Mouse (Mus musculus) kidney, embryonic 15.5 days (tissue): ENCODE results near the gene Rnf183. TPM values are rescaled to one million over a fixed set of nuclear protein-coding genes. Genes with fewer than 3 reads are reported as not detected.

Source experiments
- ATAC-seq: fragments of 200-750 bp; cut with Nextera tagmentation; replicated peaks from 2 replicates; pipeline ENCODE4 v1.8.0; 2017; ENCODE audit warnings: moderate TSS enrichment; ENCODE audit not compliant: low FRiP score
- H3K27ac ChIP-seq: fragments of 300-500 bp; sonication (generic); 2 replicates; pipeline ENCODE4 v1.5.1; 2015; ENCODE audit warnings: mild to moderate bottlenecking, inconsistent platforms
- H3K27me3 ChIP-seq: fragments of 300-500 bp; sonication (generic); 2 replicates; pipeline ENCODE4 v1.6.1; 2015; ENCODE audit warnings: inconsistent platforms
- H3K36me3 ChIP-seq: fragments of 300-500 bp; sonication (generic); 2 replicates; pipeline ENCODE4 v1.6.1; 2015; ENCODE audit warnings: inconsistent platforms
- H3K4me1 ChIP-seq: fragments of 300-500 bp; sonication (generic); 2 replicates; pipeline ENCODE4 v1.6.1; 2015; ENCODE audit warnings: inconsistent platforms
- H3K4me2 ChIP-seq: fragments of 300-500 bp; sonication (generic); 2 replicates; pipeline ENCODE4 v1.6.1; 2015; ENCODE audit warnings: moderate library complexity, mild to moderate bottlenecking, inconsistent platforms
- H3K4me3 ChIP-seq: fragments of 300-500 bp; sonication (generic); replicated peaks from 2 replicates; pipeline ENCODE4 v1.5.1; 2015; ENCODE audit warnings: mild to moderate bottlenecking, inconsistent platforms
- H3K9ac ChIP-seq: fragments of 300-500 bp; sonication (generic); 2 replicates; pipeline ENCODE4 v1.6.1; 2015; ENCODE audit warnings: mild to moderate bottlenecking, inconsistent platforms
- H3K9me3 ChIP-seq: fragments of 300-500 bp; sonication (generic); replicated peaks from 2 replicates; pipeline ENCODE4 v1.6.1; 2016; ENCODE audit warnings: inconsistent platforms
- whole genome bisulfite sequencing: fragments of 180-500 bp; shearing (Covaris S2); methylation state at CpG from one replicate; pipeline ENCODE4 v1.1.7; 2015; ENCODE audit warnings: mixed read lengths; 5-methylcytosine and 5-hydroxymethylcytosine counted together
- polyA plus RNA-seq: library from polyadenylated mRNA; unstranded; fragments of >200 nt; fragmentation: Nextera tagmentation; extraction: Ambion mirVana; gene quantifications from 2 replicates; pipeline ENCODE4 v1.2.1, GENCODE M21; 2015

Rnf183 gene
- polyA plus RNA-seq, 1 experiment from 2014 or later: 0.29 TPM

DNA sequence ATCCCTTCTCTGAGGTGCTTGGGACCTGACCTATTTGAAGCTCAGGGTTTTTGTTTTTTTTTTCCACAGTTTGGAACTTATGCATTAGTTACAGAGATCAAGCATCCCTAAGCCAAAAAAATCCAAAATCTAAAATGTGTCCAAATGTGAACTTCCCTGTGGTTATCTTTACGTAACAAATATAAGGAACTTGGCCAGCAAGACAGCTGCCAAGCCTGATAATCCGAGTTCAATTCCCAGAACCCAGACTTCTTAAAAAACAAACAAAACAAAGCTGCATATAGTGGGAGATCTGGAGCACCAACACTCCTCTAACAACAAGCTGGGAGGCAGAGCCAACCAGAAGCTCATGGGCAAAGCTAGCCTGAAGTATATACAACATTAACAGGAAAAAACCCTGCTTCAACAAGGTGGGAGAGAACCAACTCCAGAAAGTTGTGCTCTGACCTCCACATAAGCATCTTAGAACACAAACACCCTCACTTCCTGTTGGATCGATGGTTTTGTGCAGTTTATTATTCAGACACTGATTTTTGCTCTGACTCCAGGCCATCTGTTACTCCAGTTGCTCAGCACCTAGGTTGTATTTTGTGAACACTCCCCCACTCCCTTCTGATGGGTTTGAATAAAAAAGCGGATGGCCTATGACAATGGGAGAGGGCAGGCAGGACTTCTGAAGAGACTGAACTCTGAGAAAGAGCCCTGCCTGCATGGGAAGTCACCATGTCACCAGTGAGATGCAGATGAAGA lies 37.3 kb downstream of the Rnf183 start:
- WGBS: 85% methylated on average over 4 of the region's 4 CpGs
- no peak for ATAC-seq

DNA sequence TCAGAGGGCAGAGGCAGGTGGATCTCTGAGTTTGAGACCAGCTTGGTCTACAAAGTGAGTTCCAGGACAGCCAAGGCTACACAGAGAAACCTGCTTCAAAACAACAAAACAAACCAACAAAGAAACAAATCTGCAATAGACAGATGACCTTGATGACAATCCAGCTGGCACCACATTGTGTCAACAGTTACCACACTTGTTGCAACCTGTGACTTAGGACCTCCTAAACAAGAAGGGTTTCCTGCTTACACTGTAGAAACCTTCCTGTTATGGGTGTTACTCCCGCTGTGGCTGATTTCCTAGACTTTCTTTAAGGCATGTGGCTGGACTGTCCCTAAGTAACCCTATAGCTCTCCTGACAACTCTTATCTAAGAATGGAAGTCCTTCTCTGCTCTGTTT lies 39.2 kb downstream of the Rnf183 start:
- H3K4me3 ChIP-seq: no peak overlapping the region
- H3K27me3 ChIP-seq: no peaks in the 10 kb centered on the region
- no peak overlapping the region for H3K4me2 ChIP-seq
- no peak for ATAC-seq
- H3K4me1 ChIP-seq: no peaks in the 10 kb centered on the region
- H3K9me3 ChIP-seq: no peaks in the 10 kb centered on the region
- peaks cover 85% of the 10 kb centered on the region for H3K36me3 ChIP-seq
- 85% methylated on average over 1 of the region's 1 CpGs for WGBS
- H3K9ac ChIP-seq: no peak overlapping the region
- H3K27ac ChIP-seq: no peak overlapping the region

More for the DNA sequence above, 37.3 kb downstream of the Rnf183 start:
- Histone ChIP-seq H3K9me3 (no peaks in the 10 kb centered on the region), H3K4me2 (no peak overlapping the region), H3K4me3 (no peak overlapping the region), H3K9ac (no peak overlapping the region), H3K27ac (no peak overlapping the region), H3K4me1 (no peaks in the 10 kb centered on the region), H3K27me3 (no peaks in the 10 kb centered on the region), H3K36me3 (peaks cover 85% of the 10 kb centered on the region)

DNA sequence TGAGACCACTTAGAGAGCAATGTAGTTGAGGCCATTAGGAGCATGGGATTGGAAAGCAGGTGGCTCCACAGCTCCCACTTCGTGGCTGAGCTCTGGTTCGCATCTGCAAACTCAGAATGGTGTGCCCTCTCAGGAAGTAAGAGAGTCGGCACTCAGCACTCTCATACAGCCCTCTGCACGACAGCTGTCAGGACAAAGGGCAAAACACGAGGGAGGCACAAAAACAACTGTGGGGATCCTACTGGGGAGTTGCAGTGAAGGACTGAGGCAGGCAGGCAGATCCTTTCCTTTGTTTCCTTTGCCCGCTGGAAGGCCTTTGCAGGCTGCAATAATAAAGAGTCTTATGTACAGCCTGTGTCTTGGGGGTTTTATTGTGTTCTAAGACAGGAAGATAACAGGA lies 41.6 kb downstream of the Rnf183 start:
- no peak overlapping the region for H3K4me3 ChIP-seq
- 63% methylated on average over 6 of the region's 6 CpGs for WGBS
- no peak overlapping the region for H3K27ac ChIP-seq
- ATAC-seq: no peak
- no peak overlapping the region for H3K4me2 ChIP-seq
- peaks cover 85% of the 10 kb centered on the region for H3K36me3 ChIP-seq
- H3K27me3 ChIP-seq: no peaks in the 10 kb centered on the region
- H3K9ac ChIP-seq: no peak overlapping the region
- H3K9me3 ChIP-seq: no peaks in the 10 kb centered on the region
- H3K4me1 ChIP-seq: no peaks in the 10 kb centered on the region

DNA sequence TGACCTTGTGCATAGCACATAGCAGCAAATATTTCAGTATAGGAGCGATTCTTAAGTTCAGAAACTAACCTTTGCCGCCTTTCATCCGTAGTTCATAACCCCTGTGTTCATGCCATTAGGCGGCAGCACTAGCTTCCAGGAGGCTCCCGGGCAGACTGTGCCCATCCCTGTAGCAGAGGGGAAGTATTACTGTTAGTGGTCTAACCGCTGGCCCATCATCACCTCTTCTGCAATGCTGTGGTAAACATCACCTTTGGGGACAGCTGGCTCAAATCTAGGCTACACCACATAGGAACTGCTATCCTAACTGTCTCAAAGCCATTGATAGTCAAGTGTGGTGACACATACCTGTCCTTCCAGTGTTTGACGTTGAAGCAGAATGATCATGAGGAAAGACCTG lies 43.2 kb downstream of the Rnf183 start:
- no peaks in the 10 kb centered on the region for H3K4me1 ChIP-seq
- H3K36me3 ChIP-seq: peaks cover 83% of the 10 kb centered on the region
- no peak overlapping the region for H3K4me2 ChIP-seq
- H3K27me3 ChIP-seq: no peaks in the 10 kb centered on the region
- H3K9ac ChIP-seq: no peak overlapping the region
- no peak overlapping the region for H3K27ac ChIP-seq
- H3K4me3 ChIP-seq: no peak overlapping the region
- WGBS: 88% methylated on average over 7 of the region's 7 CpGs
- ATAC-seq: no peak
- no peaks in the 10 kb centered on the region for H3K9me3 ChIP-seq

DNA sequence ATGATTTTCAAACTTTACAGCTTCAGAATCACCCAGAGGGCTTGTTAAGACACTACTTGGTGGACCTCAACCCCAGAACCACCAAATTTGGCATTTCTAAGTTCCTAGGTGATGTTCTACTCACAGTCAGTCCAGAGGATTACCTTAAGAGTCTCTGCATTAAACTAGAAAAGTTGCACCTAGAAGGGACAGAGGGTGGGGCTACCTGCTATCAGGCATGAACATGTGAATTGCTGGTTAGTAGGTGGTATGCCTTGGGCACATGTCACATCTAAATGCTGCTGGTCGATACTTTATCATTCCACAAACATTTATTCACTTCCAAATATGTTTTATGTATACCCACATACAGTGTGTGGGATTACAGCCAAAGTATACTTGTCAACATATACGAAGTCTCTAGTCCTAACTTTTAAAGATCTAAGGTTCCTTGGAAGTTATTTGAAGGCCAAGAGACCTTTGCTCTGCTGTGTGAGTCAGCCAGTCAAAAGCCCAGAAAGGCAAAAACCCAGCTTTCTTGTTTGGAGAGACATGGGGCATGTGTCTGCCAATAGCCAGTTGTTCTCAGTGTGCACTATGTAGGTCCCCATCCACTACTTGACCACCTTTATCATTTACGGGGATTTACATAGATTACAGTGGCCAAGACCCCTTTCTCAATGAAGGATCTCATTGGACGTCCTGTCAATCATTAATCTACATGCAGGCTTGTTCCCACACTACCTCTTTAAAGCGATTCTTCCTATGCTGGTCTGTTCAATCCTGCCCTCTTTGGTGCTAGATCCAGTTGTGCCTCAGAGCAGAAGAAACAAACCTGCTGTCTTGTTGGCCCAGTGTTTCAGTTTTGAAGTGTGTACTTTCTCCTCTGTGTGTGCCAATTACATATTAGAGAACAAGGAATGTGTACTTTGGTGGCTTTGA lies 45.2 kb downstream of the Rnf183 start:
- Histone ChIP-seq H3K9ac (no peak overlapping the region), H3K4me1 (no peaks in the 10 kb centered on the region), H3K4me2 (no peak overlapping the region), H3K9me3 (no peaks in the 10 kb centered on the region), H3K4me3 (no peak overlapping the region), H3K36me3 (peaks cover 77% of the 10 kb centered on the region), H3K27me3 (no peaks in the 10 kb centered on the region), H3K27ac (no peak overlapping the region)
- 73% methylated on average over 5 of the region's 5 CpGs for WGBS
- no peak for ATAC-seq

DNA sequence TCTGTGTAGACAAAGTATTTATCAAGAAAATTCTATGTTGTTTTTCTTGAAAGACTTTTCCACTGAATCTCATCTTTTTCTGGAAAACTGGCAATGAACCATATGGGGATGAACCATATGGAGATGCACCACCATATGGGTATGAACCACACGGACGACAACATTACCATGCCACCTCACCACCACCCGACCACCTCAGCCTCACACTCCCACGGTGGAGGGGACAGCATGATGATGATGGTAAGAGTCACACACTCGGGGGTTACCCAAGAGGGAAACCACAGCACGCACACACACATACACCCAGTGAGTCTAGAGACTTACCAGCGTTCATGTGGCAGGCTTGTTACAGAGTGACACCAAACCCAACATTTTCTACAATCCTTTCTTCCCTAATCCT lies 49.6 kb downstream of the Rnf183 start:
- Histone ChIP-seq H3K4me1 (no peaks in the 10 kb centered on the region), H3K9ac (no peak overlapping the region), H3K27me3 (no peaks in the 10 kb centered on the region), H3K9me3 (no peaks in the 10 kb centered on the region), H3K4me2 (no peak overlapping the region), H3K4me3 (no peak overlapping the region), H3K27ac (no peak overlapping the region), H3K36me3 (peaks cover 46% of the 10 kb centered on the region)
- ATAC-seq: no peak
- 91% methylated on average over 7 of the region's 7 CpGs for WGBS

DNA sequence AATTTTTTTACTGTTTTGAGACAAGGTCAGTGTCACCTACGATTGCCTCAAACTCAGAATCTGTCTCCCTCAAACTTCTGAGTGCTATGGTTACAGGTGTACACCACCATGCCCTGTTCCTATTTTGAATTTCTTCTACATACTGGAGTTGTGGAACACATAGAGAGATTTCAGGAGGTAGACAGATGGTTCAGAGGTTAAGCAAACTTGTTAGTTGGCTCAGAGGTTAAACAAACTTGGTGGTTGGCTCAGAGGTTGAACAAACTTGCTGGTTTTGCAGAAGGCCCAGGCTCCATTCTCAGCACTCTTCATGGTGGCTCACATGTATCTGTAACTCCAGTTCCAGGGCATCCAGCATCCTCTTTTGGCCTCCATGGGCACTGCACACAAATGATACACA lies 50.9 kb downstream of the Rnf183 start:
- Histone ChIP-seq H3K4me3 (no peak overlapping the region), H3K36me3 (peaks cover 33% of the 10 kb centered on the region), H3K27ac (no peak overlapping the region), H3K27me3 (no peaks in the 10 kb centered on the region), H3K9me3 (no peaks in the 10 kb centered on the region), H3K9ac (no peak overlapping the region), H3K4me1 (no peaks in the 10 kb centered on the region), H3K4me2 (no peak overlapping the region)
- ATAC-seq: no peak
- WGBS: 88% methylated on average over 1 of the region's 1 CpGs

DNA sequence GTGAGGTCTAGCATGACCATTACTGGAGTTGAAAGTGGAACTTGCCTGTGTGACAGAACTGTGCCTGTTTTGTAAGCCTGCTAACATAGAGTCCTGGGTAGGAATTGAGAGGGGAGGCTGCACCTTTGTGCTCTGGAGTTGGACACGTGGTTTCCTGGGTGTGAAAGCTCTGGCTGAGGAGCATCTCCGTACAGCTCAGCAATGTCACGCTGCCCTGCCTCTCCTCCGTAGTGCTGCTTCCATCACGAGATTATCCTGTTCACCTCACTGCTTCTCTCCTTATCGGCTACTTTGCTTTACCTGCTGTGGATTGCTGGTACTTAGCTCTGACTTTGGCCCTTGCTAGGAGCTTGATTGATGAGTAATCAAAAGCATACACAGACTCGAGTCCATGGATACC lies 51.3 kb downstream of the Rnf183 start:
- ATAC-seq: no peak
- Histone ChIP-seq H3K4me2 (no peak overlapping the region), H3K4me3 (no peak overlapping the region), H3K4me1 (no peaks in the 10 kb centered on the region), H3K27me3 (no peaks in the 10 kb centered on the region), H3K9ac (no peak overlapping the region), H3K27ac (no peak overlapping the region), H3K9me3 (no peaks in the 10 kb centered on the region), H3K36me3 (peaks cover 29% of the 10 kb centered on the region)
- 74% methylated on average over 7 of the region's 7 CpGs for WGBS

DNA sequence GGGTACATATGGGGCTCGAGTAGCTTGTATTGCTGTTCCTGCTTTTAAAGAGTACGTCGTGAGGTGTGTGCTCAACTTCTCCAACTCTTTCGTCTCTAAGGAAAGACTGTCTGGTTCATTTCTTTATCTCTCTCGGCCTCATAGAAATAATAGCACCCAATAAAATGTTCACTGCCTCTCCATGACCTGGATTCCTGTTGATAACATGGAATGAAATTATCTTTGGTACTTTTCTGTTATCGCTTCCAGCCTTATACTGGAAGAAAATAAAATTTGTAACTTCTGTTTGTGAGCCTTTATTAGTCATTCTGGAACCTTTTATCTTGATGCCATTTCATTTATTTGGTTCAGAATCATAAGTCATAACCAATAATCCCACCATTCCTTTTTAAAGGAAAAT lies 51.8 kb downstream of the Rnf183 start:
- H3K9ac ChIP-seq: no peak overlapping the region
- no peak for ATAC-seq
- H3K27ac ChIP-seq: no peak overlapping the region
- no peak overlapping the region for H3K4me3 ChIP-seq
- H3K4me1 ChIP-seq: no peaks in the 10 kb centered on the region
- 93% methylated on average over 6 of the region's 6 CpGs for WGBS
- no peak overlapping the region for H3K4me2 ChIP-seq
- no peaks in the 10 kb centered on the region for H3K9me3 ChIP-seq
- H3K36me3 ChIP-seq: peaks cover 24% of the 10 kb centered on the region
- no peaks in the 10 kb centered on the region for H3K27me3 ChIP-seq

DNA sequence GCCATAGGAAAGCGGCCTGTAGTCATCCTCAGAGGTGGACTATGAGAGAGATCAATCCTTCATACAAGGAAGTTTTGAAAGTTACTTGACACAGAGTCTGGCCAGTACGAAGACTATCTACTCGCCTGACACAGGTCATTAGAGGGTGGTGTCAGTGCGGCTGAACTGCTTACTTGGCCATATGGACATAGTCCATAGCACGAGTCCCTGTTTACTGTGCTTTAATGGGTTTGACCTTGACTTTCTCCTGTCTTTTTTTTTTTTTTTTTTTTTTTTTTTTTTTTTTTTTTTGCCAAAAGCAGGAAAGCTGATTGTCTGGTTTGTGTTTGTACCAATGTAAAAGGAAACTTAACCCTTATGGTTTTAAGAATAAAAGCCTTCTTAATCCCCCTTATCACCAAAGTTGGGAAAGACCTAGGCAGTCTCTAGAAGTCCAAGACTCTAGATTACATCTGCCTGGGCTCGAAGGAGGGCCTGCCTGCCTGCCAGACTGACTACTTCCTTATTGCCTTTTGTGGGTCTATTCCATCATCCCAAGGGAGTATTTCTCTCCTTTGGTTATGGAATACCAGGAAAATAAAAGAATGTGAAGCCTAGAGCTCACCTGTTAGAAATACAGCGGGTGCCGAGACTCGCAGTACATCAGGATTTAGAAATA lies 55.2 kb downstream of the Rnf183 start:
- Histone ChIP-seq H3K27ac (no peak overlapping the region), H3K4me2 (no peak overlapping the region), H3K4me3 (no peak overlapping the region), H3K27me3 (no peaks in the 10 kb centered on the region), H3K9me3 (no peaks in the 10 kb centered on the region), H3K4me1 (no peaks in the 10 kb centered on the region), H3K36me3 (no peaks in the 10 kb centered on the region), H3K9ac (no peak overlapping the region)
- 79% methylated on average over 9 of the region's 9 CpGs for WGBS
- no peak for ATAC-seq
